Mouse (Mus musculus) urinary bladder, postnatal 14 days (tissue): ENCODE measurements around the gene 1700025G04Rik.

Experiments used
- DNase-seq: peaks from one replicate; pipeline ENCODE4 v3.0.0; 2021; ENCODE audit warnings: low spot score

The 1700025G04Rik gene

DNA sequence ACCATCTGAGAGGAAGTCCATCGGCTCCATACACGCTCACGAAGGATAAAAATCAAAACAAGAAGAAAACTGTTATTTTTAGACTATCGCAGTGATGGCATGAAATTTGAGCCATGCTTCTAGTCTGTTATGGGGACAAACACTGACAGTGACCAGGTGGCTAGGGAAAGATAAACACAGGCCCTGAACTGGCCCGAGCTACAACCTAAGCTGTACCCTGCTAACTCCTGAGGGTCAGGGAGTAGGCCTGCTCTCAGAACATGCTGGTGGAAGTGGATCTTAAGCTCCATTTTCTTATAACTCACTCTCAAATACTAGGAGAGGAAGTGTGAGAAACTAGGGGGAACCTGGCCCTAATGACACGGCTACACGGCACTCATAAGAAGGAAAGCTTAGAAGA, 126.7 kb downstream of the 1700025G04Rik start:
- DNase-seq: no peak

DNA sequence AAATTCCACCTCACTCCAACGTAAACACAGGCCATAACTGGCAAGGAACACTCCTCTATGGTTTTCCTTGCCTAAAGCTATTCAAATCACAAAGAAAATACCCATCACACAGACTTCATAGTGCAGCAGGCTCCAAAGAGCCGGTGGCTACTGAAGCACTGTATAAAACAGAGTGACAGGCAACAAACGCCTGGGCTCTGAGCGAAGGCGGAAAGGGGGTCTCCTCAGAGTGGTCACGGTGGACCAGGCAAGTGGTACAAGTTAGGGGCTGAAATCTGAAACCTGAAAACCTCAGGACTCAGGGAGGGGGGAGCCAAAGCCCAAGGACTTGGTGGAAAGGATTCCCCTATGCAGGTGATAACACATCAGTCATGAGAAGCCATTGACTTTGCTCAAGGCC, 127.8 kb downstream of the 1700025G04Rik start:
- DNase-seq: no peak

DNA sequence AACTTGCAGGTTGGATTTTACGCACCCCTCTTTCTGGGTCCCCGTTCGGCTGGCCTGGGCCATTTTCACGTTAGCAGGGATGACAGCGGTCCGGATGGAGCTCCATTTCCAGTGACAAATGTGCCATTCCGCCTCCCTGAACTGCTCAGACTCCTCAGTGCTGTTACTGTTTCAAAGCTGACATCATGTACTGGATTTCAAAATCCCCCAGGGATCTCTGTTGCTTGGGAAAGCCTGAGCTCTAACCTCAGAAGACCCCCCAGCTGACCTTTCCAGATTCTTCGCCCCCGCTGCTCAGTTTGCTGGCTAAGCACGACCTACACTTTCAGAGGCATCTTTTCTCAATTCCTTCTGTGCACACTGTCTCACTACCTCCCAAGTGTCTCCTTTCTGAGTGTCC, 128.7 kb downstream of the 1700025G04Rik start:
- no peak for DNase-seq

DNA sequence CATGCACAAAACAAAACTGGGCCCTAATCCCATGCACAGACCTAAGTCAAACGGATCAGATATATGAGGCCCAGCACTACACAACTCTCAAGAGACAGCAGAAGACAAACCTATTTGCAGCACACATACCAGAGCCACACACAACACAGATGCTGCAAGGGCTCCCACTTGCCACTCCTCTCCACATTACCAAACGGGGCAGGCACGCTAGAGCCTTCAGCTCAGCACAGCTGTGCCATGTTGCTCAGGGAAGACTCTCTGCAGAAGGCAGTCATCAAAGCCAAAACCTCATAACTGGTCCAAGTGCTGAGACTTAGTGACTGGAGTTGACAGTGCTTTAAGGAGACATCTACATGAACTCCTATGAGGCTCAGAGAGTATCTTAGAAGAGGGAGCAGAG, 130.9 kb downstream of the 1700025G04Rik start:
- DNase-seq: no peak

DNA sequence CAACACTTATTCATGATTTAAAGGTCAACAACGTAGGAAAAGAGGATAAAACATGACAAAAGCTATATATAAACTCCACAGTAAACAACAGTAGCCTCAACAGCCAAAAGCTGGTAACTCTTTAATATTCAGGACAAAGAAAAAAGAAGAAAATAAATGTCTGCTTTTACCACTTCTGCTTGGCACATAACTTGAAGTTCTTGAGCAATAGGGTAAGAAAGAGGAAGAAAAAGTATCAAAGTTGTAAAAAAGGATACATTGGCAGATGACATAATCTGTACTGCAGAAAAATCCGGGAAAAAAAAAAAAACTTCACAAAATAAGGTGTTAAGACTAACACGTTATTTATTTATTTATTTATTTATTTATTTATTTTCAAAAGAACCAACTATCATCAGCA, 131.5 kb downstream of the 1700025G04Rik start:
- DNase-seq: no peak

DNA sequence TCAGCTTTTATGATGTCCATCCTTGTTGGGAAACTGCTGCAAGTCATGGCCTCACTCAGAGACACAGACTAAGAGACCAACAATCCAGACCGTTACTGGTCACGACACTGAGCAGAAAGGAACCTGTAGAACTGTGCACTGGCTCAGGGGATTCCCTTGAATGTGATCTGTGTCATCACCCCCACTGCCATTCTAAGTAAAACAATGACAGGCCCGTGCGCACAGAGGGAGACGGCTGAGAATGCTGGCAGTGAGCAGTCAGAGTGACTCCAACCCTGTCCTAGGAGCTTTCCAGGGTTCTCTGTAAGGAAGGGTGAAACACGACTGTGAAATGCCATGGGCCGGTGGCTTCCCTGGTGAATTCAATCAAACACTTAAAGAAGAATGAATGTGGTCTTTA, 132.3 kb downstream of the 1700025G04Rik start:
- DNase-seq: no peak

DNA sequence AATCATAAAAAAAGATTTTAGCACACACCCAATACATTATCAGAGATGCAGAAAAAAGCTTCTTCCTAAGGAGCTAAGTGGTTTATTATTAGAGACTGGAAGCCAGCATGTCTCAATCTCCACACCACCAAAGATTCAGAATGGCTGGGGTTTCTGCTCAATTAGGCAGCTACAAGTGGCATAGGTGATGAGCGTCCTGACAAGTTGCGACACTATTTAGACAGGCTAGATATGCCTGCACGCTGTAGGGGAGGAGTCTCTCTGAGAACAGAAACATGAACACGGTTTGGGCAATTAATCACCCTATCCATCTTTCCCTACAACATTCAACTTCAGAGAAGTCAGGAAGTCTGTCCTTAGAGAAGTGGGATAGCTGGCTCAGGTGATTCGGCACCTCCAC, 134.1 kb downstream of the 1700025G04Rik start:
- DNase-seq: no peak

DNA sequence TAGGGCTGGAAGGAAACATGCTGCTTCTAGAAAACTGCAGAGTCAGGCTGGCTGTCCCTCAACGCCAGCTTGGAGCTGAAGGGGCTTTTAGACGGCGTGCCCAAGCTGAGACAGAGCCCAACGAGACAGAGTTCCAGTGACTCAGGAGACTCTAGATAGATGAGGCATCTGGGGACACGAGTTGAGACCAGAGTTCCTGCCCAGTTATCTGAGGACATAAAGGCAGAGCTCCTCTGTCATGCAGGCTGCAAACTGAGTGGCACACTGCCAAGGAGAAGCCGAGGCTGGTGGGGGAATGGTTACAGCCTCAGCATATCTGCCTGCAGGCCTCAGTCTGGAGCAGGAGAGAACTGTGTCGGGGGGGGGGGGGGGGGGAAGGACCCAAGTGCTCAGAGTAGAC, 136.4 kb downstream of the 1700025G04Rik start:
- DNase-seq: peak; percentile 80

DNA sequence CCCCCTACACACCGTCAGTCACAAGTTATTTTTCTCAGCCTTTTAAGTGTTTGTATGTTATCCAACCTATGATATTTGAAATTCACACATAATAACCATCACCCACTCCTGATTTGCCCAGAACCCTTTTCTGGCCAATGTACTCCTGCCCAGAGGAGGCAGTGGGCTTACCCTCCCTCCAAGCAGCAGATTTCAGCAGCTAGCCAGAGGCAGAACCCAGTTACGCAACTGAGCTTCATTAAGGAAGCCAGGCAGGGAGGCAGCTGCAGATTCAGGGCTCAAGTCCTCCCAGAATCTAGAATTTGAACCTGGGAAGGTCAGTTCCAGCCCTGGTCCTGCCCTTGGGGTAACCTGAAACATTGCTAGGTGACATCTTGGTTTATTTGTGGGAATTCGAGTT, 141.9 kb downstream of the 1700025G04Rik start:
- no peak for DNase-seq

DNA sequence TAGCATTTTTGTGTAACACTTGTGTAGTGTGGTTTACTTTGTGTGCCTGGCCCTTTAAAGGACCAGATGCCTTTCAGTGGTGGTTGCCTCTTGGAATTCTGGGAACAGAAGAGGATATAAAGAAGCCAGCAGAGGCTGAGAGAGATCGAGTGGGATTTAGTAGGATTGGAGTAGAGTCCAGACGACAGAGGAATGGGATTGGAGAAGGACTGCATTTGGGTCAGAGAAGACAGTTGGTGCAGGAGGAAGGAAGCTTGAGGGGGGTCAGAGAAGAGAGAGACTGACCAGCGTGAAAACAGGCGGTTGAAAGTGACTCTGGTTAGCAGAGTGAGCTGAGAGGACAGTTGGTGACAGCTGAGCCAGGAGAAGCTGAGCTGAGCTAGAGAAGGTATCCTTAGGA, 142.4 kb downstream of the 1700025G04Rik start:
- DNase-seq: no peak

DNA sequence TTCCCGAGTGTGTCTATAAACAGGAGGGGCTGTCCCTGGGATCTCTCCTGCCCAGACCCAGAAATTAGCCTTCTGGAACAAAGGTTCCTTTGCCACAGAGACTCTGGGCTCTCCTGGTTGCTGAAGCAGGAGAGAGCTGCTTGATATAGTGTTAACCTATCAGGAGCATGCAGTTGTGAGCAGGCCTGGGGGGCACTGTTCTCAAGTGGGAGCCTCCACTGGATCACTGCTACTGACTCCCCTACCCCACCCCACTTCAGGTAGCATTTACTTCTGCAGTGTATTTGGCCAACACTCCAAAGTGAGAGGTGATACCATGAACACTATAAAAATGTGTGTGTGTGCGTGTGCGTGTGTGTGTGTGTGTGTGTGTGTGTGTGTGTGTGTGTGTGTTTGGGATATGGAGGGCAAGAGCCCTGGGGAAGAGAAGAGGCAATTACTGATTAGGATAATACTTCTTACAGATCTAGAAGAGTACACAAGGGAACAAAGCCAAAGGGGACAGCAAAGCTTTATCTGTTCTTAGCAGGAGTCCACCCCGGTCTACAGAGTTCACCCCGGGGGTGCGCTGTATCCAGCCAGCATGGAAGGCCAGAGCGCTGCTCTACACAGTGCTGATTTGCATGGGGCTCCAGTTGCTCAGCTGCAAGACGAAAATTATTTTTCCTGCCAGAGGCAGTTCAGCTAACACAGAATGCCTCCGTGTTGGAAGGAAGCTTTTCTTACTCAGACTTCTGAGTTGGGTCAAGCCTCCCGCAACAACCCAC, 145.3 kb downstream of the 1700025G04Rik start:
- DNase-seq: no peak

DNA sequence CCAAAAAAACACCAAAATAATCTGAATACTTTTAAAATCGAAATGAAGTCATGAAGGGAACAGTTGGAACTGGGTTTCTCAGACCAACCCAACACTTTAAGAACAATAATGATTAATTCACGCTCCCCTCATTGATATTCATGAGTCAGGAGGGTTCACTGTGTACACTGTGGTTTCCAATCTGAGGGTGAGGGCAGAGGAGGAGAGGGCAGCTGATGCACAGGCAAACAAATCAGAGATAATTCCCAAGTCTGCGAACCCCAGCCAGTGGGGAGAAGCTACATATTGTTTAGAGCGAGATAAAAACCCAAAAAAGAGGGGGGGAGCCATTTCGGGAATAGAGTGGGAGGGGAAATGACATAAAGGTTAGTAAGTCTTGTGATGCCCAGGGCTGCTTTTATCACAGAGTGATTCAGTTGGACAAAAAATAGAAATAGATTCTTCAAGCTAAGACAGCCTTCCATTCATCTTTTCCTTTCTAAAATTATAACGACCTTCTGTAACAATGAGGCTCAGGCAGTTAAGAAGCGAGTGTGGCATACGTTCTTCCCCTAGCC, 146.2 kb downstream of the 1700025G04Rik start:
- DNase-seq: no peak

DNA sequence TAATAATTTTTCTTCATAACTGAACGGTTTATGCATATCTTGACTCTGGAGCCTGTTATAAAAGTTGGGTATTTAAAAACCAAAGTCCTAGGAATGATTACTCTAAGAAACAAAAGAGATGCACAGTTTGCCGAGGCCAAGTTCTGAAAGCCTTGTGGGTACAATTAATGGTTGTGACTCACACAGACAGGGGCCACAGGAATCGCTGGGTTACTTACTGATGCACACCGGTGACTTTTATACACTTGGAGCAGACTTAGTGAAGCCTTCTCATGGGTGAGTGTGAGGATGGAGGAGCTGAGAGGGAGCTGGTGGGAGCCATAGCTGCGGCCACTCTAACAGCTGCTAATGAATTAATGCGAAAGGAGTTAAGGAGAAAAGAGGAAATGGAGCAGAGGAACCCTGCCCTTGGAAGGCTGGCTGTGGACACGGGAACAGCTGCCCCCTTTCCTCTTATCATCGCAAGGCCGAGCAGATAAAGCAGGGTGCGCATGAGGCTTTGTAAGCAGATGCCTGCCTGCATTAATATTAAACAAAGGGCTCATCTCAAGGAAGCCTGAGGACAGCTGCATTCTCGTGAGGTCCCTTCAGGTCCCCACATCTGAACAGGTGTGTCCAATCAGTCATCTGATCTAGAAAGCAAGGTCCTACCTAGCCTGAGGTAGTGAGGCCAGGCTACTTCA, 146.8 kb downstream of the 1700025G04Rik start:
- no peak for DNase-seq

DNA sequence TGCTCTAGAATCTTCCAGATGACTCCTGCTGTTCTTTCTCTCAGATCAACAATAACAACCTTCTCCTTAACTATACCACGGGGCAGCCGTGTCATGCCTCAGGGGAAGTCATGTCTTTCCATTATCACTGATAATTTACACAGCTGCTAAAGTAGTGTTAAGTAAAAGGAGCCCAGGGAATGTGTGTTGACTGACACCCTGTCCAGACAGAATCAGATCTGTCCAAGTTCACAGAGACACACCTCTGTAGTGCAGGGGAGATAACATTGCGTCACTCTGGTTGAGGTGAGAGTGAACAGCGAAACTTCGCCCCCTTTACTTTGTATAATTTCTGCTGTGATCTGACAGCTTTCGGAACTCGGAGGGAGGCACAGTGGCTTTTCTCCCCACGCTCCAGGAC, 149.9 kb downstream of the 1700025G04Rik start:
- DNase-seq: no peak

DNA sequence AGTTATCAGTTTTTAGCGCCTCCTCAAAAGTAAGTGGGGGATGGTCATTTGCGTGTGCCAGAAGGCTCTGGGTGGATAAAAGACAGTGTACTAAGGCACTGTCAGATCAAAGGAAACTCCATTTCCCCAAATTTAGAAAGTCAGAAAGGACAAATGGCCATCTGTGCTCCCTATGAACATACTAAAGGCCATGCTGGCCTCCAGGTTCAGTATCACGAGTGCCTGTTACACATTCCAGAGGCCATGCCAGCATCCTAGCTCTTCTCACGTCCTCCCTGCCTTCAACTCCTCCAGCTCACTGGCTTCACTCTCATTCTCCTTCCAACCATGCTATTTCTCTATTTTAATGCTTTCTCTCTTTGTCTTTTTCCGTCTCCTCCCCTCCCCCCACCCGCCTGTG, 150.4 kb downstream of the 1700025G04Rik start:
- no peak for DNase-seq

DNA sequence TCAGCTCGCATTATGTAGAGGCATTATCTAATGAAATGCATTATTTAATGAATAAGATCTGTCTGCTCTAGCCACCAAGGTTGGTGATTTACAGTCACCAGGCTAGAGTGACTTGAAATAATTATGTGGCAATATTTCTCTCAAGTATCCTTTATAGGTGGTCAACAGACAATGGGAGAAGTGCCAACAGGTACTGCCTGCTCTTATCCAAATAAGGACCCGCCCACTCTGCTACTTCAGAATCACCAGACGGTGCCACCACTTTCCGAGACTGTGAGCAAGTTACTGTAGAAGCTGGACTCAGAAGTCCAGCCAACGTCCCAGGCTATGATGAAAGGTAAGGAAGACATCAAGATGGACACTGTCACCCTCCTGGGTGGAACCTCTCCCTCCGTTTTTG, 156.3 kb downstream of the 1700025G04Rik start:
- no peak for DNase-seq

DNA sequence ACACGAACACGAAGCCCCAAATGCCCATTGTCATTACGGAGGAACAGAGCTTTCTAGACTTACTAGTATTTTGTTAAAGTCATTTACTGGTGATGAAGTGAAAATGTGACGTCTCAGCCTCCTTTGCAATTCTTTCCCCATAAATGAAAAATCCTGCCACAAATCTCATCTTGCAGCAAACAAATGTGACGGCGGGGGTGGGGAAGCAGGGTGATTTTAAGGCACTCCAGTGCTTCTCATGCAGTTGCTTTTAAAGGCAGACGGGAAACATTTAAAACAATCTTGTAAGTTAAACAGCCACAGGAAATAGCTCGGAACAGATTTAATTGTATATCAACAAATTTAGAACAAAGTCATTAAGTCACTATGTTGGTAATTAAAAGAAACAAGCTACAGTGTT, 163.1 kb downstream of the 1700025G04Rik start:
- no peak for DNase-seq

DNA sequence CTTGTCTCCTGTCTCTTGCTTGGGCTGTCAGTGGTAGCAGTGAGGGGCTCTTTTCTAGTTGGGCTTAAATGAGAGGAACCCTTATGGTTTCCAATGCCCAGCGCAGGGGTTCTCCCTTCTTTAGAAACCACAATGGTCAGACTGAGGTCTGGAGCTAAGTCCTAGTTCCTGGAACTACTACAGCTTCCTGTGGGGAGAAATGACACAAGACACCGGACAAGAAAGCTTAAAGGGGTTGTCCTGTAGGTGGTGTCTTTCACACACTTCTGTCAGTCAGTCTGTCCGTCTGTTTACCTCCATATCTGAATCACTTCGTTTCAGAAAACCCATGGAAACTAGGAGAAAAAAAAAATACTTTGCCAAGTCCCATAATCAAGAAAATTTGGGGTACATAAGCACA, 163.8 kb downstream of the 1700025G04Rik start:
- DNase-seq: no peak

DNA sequence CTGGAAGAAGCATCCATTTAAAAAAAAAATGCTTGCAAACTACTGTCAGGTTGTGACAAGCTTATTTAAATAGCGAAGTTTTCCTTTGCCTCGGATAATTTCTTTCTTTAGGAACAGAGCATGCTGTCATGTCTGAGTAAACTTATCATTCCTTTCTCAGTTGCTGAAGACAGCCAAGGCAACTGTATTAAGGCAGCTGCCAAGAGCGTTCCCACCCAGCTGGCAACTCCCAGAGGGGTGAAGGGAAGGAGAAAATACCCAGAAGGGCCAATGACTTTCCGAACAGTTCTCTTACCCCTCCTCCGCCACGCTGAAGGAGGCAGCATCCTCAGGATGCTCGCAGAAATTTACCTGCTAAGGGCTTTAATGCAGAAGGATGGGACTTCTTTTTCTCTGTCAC, 164.2 kb downstream of the 1700025G04Rik start:
- DNase-seq: no peak

DNA sequence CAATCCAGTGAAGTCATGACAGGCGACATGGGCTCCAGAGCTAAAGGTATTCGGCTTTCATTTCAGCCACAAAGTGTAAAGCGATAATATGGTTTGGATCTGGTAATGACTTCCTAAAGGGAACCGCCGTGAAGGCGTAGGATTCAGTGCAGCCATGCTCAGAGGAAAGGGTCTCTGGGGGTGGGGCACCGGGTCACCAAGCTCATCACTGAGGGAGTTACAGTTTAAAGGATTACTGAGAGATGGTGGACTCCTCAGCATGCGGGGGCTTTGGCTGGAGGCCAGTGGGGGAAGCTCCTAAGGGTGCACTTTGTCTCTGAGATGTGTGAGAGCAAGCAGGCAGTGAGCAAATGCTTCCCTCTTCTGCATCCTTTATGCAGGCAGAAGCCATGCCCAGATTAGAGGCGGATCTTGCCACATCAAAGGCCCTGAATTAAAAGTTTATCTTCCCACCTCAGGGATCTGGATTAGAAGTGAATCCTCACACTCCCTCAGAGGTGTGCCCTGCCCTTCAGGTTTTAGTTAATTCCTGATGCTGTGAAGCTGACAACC, 171.0 kb downstream of the 1700025G04Rik start:
- DNase-seq: no peak

DNA sequence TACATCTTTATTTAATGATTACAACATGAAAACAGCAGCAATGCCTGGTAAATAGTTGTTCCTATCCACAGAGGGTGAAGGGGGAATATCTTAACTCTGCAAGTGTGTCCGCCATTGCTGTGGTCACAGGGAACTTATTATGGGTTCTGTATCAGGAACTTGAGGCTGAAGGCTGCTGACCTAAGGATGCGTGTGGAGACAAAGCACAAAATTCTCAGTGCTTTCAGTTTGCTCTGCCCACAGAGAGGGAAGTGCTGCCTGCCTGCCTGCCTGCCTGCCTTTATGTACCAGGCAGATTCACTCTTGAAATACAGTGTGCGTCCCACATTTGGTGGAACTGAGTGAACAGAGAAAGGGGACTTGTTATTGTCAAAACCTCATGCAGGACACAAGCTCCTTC, 172.2 kb downstream of the 1700025G04Rik start:
- no peak for DNase-seq

DNA sequence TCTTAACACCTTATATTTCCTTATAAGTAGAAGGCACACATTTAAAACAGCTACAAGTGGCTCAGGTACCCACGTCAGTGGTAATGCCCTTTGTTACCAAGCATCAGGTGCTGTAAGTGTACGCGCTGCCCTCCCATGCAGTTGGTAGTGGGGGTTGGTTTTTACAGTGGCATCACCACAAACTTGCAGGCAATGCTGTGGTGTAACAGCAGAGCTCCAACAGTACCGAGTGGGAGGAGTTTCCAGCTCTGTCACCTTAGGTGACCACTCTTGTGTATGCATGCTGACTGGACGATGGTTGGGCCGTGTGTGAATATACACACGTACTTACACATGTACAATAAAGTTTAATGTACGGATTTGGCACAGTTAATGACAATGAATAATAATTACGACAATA, 175.4 kb downstream of the 1700025G04Rik start:
- DNase-seq: no peak

DNA sequence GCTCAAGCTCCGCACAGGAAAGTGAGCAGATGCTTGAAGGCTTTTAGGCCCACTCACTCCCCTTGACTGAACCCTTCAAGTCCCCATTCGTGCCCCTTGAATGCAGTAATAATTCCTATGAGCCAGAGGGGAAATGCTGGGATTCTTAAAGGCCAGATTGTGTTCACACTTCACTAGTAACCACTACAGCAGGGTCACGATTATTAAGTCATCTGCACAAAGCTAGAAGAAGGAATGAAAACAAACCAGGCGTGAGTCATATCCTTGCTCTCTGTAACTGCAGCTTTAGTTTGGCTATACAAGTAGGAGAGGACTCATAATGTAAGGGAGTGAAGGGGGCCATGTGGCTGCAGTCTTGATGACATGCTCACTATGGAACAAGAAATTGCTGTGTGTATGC, 182.9 kb downstream of the 1700025G04Rik start:
- DNase-seq: no peak
